Mouse (Mus musculus) spleen, adult 2 months (tissue): ENCODE data around the gene Ust. TPM values are rescaled to one million over a fixed set of nuclear protein-coding genes. Genes with fewer than 3 reads are reported as not detected.

Source experiments
- DNase-seq, 2 experiments: peaks; one replicate each; pipeline versions ENCODE4 v3.0.0 to v3.0.0-alpha.2; 2012 to 2021; ENCODE audit warnings: low spot score in 2 of 2, low read depth in 1 of 2
- H3K27ac ChIP-seq: fragments of 200-500 bp; 2 replicates; pipeline ENCODE4 v1.5.1; 2012; ENCODE audit warnings: low read length, inconsistent platforms; ENCODE audit not compliant: insufficient read depth
- H3K27me3 ChIP-seq: fragments of 200-500 bp; 2 replicates; pipeline ENCODE4 v1.6.1; 2012; ENCODE audit warnings: mild to moderate bottlenecking, moderate library complexity, low read length, inconsistent platforms; ENCODE audit not compliant: control insufficient read depth, insufficient read depth
- H3K36me3 ChIP-seq: fragments of 200-500 bp; 2 replicates; pipeline ENCODE4 v1.6.1; 2012; ENCODE audit warnings: mild to moderate bottlenecking, low read length, inconsistent platforms; ENCODE audit not compliant: control insufficient read depth, insufficient read depth
- H3K4me1 ChIP-seq: fragments of 200-500 bp; 2 replicates; pipeline ENCODE4 v1.6.1; 2011; ENCODE audit warnings: inconsistent platforms; ENCODE audit not compliant: control insufficient read depth, insufficient read depth, insufficient read length
- H3K4me3 ChIP-seq: fragments of 200-500 bp; 2 replicates; pipeline ENCODE4 v1.5.1; 2011; ENCODE audit warnings: mild to moderate bottlenecking, inconsistent platforms; ENCODE audit not compliant: insufficient read depth, insufficient read length; ENCODE audit errors: extremely low read depth
- CTCF ChIP-seq: fragments of 200-500 bp; IDR thresholded peaks from 2 replicates; pipeline ENCODE4 v1.5.1; 2011; ENCODE audit warnings: mild to moderate bottlenecking, inconsistent platforms; ENCODE audit not compliant: insufficient read depth, insufficient read length, insufficient replicate concordance; ENCODE audit errors: extremely low read depth
- POLR2A ChIP-seq: fragments of 200-500 bp; IDR thresholded peaks from 2 replicates; pipeline ENCODE4 v1.6.1; 2011; ENCODE audit warnings: low read depth, low read length, inconsistent platforms
- WGBS: fragments of 180-500 bp; shearing (Covaris S2); methylation state at CpG from one replicate; pipeline ENCODE4 v1.1.7; 2018; 5-methylcytosine and 5-hydroxymethylcytosine counted together
- polyA plus RNA-seq: library from polyadenylated mRNA; depleted of rRNA; stranded (reverse); fragments of >200 nt; gene quantifications from 2 replicates; pipeline ENCODE4 v1.2.3, GENCODE M21; 2012

The Ust gene
- polyA plus RNA-seq, 1 experiment: 1.9 TPM

DNA sequence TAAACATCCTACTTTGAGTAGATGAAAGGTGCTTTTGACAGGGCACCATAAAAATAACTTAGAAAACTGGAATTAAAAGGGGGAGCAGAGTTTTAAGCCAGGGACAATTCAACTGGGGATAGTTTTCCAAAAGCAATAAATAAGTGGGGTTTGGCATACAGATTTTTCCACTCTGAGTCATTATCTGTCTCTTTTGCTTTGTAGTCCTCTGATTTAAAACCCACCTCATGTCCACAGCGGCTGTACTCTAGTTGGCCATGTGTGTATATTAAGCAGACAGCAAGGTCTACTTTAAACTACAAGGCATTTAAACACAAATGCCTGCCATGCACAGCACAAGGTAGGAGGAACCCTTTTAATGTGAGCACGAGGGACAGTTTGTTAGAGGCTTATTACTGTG lies 126.4 kb downstream of the Ust start:
- Histone ChIP-seq H3K27me3 (no peaks in the 10 kb centered on the region), H3K4me3 (no peak overlapping the region), H3K4me1 (no peaks in the 10 kb centered on the region), H3K27ac (no peak overlapping the region), H3K36me3 (no peaks in the 10 kb centered on the region)
- 85% methylated on average over 2 of the region's 2 CpGs for WGBS
- DNase-seq: no peak
- no peak for TF ChIP-seq CTCF
- TF ChIP-seq POLR2A: no peak

- TF ChIP-seq CTCF: no peak
- TF ChIP-seq POLR2A: no peak
- Histone ChIP-seq H3K27ac (no peak overlapping the region), H3K36me3 (no peaks in the 10 kb centered on the region), H3K27me3 (no peaks in the 10 kb centered on the region), H3K4me3 (no peak overlapping the region), H3K4me1 (no peaks in the 10 kb centered on the region)
- 83% methylated on average over 4 of the region's 4 CpGs for WGBS
- no peak for DNase-seq
Measured at GRCm38 (mm10) chr10:8391264-8391748, 127.3 kb downstream of the Ust start.

DNA sequence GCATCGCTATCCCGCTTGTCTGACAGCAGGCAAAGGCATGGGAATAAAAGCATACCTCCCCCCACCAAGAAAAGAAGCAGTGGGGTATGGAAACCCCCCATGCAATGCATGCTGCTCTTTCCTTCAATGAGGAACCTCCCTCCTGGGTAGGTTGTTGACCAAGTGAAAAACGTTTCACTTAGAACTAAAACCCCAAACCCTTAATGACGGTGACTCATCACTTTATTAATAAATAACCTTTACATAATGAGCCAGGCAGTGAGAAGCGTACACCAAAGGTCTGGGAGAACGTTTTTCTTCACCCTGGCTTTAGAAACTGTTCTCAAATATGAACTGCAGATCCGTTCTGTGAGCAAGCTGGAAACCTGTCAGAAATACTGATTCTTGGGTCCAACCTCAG lies 130.4 kb downstream of the Ust start:
- H3K27ac ChIP-seq: no peak overlapping the region
- H3K27me3 ChIP-seq: no peaks in the 10 kb centered on the region
- no peaks in the 10 kb centered on the region for H3K4me1 ChIP-seq
- TF ChIP-seq POLR2A: no peak
- TF ChIP-seq CTCF: no peak
- H3K4me3 ChIP-seq: no peak overlapping the region
- no peak for DNase-seq
- 73% methylated on average over 7 of the region's 7 CpGs for WGBS
- no peaks in the 10 kb centered on the region for H3K36me3 ChIP-seq

DNA sequence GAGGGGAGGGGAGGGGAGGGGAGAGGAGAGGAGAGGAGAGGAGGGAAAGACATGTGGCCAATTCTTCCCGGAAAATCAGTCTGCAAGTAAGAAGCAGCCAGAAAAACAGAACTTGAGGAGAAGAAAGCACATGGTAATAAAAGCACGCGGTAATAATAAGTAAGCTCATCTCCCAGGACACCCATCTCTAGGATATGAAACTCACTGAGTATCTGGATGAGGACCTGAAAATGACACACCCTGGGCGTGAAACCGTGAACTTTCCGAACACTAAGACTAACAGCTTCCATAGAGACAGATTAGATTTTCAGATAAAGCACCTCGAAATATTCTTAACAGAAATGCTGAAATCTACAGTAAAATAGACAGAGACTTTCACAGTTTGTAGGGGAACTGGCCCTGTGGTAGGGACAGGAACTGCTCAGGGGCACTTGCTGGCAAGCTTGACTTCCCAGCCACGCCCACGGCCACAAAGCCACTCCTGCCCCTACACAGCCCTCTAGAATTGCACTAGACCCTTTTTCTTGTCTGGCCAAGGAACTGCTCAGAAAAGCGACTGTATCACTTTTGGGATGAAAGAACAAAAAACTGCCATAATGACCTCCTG lies 148.6 kb downstream of the Ust start:
- Histone ChIP-seq H3K27me3 (no peaks in the 10 kb centered on the region), H3K27ac (no peak overlapping the region), H3K4me3 (no peak overlapping the region), H3K4me1 (no peaks in the 10 kb centered on the region), H3K36me3 (no peaks in the 10 kb centered on the region)
- no peak for DNase-seq
- WGBS: 14% methylated on average over 10 of the region's 10 CpGs
- TF ChIP-seq CTCF (no peak), POLR2A (no peak)

DNA sequence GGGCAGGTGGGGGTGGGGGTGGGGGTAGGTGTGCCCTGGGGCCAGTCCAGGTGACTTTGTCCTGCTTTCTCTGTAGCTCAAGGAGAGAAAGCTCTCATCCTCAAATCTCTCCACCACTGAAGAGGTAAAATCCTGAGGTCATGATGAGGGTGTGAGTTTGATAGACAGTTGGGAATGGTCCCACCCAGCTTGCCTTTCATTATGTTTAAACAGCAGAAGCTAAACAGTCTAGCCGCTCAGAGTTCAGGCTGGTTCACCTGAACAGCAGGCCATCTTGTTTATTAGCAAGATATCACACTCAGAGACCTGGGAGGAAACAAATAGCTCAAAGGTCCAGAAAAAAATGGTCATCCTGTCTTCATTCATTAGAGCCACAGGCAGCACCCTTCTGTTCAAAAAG lies 152.8 kb downstream of the Ust start:
- Histone ChIP-seq H3K27me3 (no peaks in the 10 kb centered on the region), H3K27ac (no peak overlapping the region), H3K4me1 (no peaks in the 10 kb centered on the region), H3K36me3 (no peaks in the 10 kb centered on the region), H3K4me3 (no peak overlapping the region)
- TF ChIP-seq CTCF (no peak), POLR2A (no peak)
- 90% methylated on average over 1 of the region's 1 CpGs for WGBS
- no peak for DNase-seq

GRCm38 (mm10) chr10:8364182-8364581 lies 154.4 kb downstream of the Ust start:
- no peak for DNase-seq
- Histone ChIP-seq H3K4me3 (no peak overlapping the region), H3K27me3 (no peaks in the 10 kb centered on the region), H3K27ac (no peak overlapping the region), H3K36me3 (no peaks in the 10 kb centered on the region), H3K4me1 (no peaks in the 10 kb centered on the region)
- 80% methylated on average over 3 of the region's 3 CpGs for WGBS
- TF ChIP-seq POLR2A (no peak), CTCF (no peak)

DNA sequence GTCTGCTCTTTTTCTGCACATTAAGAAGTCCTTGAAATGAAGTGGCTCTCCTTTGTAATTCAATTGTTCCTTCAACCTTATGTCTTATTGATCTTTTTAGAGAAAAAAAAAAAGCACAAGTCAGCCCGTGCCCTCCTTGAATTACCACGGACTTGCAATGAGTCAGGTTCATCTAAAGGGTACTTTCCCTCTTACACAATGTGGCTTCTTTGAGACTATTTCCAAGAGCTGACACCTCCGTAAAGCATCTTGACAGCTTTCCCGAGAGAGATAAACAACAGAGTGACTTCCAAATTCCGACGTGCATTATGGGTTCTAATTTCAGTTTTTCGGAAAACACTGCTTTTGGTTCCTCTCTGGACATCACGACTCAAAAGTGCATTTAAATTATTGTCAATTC lies 155.3 kb downstream of the Ust start:
- 81% methylated on average over 8 of the region's 8 CpGs for WGBS
- no peaks in the 10 kb centered on the region for H3K4me1 ChIP-seq
- H3K27me3 ChIP-seq: no peaks in the 10 kb centered on the region
- H3K36me3 ChIP-seq: no peaks in the 10 kb centered on the region
- TF ChIP-seq CTCF (no peak), POLR2A (no peak)
- no peak for DNase-seq
- no peak overlapping the region for H3K27ac ChIP-seq
- H3K4me3 ChIP-seq: no peak overlapping the region
